Mouse (Mus musculus) spleen, embryonic (tissue): ENCODE data around the gene Nr6a1.

Source experiments
- CTCF ChIA-PET: fragments of 350-600 bp; sonication (Branson Sonifier 250); formaldehyde crosslinking; loops from one replicate; lab custom pipeline; 2022; lab: Charles Lee

Gene Nr6a1

DNA sequence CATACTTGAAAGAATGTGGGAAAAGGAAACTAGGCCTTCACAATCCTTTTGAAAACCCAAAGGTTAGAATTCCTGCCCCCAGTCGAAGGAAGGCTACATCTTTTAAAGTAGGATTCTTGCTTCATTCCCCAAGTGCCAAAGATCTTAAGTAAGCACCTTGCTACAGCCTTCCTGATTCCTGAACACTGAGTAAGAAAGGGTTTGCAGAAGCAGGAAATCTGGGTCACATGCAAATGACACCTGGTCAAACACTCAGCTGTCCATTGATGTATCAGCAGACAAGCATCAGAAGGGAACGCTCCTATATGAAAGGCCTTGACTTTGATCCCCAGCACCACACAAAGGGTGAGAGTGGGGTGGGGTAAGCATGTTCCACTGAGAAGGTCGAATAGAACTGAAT lies 142.4 kb downstream of the Nr6a1 start:
- CTCF ChIA-PET, result no interaction called here

DNA sequence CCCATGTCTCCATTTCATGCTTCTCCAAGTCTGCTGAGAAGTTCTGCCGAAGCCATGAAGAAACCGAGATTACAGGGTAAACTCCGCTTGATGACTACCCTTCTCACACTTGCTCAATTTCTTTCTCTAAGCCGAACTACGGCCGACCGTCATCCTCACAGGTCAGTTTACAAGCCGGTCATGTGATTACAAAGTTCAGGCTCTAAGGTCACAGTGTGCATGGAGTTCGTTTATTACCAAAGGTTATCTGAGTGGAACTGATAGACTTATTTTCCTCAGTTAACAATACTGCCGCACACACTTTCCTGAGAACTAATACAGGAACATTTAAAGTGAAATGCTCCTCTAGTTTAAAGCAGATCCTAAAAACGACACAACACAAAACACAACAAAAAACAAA lies 143.1 kb downstream of the Nr6a1 start:
- CTCF ChIA-PET, result no interaction called here

DNA sequence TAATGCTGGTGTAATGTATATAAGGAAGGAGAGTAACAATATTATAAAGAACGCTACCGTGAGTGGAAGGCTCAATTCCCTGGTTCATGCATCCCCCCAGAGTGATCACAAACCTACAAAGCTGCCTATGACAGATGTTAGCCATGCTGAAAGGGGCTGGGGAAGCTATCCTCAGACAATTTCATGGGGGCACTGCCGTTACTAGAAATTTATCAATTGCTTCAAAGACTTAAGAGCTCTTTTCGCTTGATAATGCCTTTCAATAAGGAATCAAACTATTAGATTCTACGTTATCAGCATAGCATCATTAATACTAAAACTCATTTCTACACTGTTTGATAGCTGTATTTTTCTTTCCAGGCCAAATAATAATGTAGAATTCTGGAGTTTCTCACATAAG lies 144.1 kb downstream of the Nr6a1 start:
- CTCF ChIA-PET, result no interaction called here

DNA sequence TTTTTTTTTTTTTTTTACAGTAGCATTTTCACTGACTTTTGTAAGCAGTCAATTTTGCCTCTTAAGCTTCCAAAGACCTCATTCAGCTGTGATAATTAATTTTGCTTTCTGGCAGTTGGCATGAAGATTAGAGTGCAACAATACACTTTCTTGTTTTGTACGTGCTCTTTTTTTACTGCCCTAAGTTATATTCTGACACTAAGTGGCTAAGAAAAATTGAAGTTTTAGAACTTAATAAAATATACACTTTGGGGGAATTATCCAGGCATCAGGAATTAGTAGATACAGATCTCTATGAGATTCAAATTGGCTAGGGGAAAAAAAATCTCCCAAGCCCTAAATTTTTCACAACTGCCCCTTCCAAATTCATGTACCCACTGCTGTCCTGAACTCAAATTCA lies 144.8 kb downstream of the Nr6a1 start:
- CTCF ChIA-PET, result interaction anchor here (0.6 kb wide), 1 partner anchor 333 kb away, joined by 3 read pairs; no protein-coding TSS in a partner anchor

DNA sequence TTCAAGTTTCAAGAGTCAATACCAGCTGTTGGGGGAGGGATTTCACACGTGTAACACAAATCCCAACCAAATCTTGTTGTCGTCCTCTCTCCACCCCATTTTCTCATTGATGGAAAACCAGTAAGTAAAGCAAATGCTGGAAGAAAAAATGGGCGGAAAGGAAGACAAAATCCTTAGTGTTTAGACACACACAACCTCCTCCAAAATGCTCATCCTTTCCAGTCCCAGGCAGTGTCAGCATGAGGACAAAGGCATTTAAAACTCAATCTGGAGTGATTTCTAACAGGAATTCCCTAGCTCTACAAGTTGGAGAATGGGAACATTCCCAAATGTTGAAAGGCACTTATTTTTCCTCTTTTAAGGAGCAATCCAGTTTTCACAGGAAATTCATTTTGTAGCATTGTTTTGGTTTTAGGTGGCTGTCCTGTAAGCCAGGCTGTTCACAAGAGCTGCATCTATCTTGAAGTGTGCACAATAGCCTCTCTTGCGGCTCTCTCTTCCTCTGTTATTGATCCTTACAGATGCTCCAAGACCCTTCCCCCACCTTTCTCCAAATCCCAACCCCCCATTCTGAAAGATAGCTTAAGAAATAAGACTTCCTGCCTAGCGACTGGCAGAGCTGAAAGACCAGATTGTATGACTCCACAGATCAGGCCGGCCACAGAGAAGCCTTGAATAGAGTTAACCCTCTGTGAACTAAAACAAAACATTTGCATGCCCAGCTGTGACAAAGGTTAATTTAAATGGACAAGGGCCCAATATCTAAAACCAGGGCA lies 145.4 kb downstream of the Nr6a1 start:
- CTCF ChIA-PET, result interaction anchor here (0.6 kb wide), 1 partner anchor 332 kb away, joined by 3 read pairs; no protein-coding TSS in a partner anchor

DNA sequence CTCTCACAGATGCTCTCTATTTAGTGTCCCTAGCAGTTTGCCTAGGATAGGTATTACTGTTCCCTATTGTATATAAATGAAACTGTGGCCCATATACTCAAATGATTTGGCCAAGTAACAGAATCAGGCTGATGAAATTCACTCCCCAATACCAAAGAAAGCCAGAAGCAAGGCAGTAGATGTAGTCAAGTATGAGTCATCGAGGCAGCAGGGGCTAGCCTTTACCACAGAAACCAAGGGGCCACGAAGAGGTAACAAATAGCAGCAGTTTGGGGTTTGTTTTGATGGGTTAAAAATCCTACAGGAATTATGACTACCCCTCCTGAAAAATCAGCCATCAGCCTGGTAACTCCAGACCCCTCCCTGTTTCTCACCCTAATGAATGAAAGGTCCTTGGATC lies 147.5 kb downstream of the Nr6a1 start:
- CTCF ChIA-PET, result no interaction called here

DNA sequence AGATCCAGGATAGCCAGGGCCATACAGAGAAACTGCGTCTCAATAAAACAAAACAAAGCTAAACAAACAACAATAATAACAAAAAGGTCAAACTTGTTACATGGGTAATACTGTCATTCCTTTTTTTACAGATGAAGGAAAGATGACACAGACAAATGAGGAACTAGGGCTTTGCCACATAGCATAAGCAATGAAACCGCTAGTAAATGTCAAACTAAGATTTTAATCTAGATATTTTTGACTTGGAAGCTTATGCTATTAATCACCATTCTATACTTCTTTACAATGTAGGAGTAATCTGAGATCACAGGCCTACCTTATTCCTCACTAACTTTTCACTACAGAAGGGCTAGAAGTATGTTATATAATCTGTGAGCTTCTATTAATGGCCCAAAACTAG lies 150.2 kb downstream of the Nr6a1 start:
- CTCF ChIA-PET, result no interaction called here

DNA sequence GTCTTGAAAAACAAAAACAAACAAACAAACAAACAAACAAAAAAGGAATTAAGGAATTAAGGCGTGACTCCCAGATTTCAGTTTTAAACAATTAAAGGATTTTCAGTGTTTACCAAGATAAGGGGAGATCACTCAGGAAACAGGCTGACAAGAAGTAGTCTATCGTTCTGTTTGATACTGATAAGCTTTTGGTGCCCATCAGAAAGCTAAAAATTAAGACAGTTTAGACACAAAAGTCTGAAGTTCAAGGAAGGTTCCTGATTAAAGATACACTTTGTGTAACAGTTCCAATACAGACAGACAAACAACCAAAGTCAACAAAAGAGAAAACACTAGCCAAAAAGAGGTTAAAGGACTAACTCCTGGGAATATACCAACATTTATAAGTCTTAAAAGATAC lies 152.6 kb downstream of the Nr6a1 start:
- CTCF ChIA-PET, result interaction anchor here (0.6 kb wide), 1 partner anchor 69 kb away, joined by 3 read pairs; no protein-coding TSS in a partner anchor

DNA sequence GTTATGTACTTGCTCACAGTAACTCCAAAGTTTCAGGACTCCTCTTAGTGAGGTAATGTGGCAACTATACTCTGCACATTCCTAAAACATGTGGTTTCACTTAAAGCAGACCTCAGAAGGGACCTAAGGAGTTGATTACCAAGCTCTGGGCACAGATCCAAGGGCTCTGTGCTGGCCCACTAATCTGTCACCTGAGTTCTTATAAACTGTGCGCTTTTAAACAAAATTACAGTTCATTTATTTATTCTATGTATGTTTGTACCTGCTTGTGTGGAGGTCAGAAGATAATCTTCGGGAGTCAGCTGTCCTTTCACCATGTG lies 156.1 kb downstream of the Nr6a1 start:
- CTCF ChIA-PET, result no interaction called here

DNA sequence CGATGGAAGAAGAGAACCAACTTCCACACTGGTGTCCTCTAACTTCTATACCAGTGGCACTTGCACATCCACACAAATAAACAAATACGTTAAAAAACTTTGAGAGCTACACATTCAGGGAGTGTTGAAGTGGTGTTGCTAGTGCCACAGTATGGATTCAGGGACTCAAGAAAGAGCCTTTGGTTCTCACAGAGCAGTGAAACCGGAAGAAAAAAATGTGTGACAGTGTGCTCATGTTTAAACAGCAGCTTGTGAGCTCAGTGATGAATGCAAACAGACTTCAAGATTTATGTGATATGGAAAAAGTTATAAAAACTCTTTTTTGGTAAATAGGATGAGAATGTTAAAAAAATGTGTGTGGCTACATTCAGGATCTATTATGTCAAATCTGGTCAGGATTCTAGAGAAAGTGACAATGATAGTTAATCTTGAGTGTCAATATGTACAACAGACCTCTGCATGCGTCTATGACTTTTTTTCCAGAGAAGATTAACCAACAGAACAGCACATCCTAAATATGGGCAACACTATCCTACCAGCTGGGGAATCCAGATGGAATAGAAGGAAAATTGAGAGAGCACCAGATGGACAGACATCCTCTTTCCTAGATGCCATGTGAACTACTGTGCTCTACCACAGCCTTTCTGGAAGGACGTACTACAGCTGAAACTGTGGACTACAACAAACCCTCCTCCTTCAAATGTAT lies 156.6 kb downstream of the Nr6a1 start:
- CTCF ChIA-PET, result interaction anchor here (0.5 kb wide), 1 partner anchor 263 kb away, joined by 3 read pairs; no protein-coding TSS in a partner anchor

DNA sequence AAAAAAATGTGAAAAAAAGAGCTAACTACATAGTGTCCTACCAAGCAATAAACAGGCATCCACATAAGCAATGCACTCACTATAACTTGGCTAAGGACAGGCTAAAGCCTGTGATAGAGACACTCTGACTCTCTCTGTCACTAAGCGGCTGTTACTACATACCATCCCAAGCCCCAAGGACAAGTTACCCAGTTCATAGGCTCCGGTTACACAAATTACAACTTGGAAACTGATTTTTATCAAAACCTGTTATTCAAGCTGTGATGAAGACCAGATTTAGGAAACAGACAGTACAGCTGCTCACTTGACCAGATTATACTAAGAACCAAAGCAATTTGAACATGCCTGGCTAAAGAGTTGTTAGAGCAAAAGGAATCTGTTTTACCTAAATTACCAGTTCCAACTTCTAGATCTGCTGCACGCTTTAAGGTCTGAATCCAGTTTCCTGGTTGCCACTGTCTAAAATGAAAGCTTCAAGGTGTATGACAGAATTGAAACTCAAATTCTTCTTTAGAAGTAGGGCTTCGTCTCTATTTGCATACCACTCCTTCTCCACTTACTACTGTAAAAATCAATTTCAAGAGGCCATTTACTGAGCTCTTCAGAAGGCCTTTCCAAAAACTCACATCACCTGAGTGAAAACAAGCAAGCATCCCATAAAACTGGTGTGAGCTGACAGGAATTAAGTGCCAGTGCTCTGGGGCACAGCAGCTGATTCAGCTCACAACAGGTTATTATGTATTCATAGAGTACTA lies 160.1 kb downstream of the Nr6a1 start:
- CTCF ChIA-PET, result no interaction called here

DNA sequence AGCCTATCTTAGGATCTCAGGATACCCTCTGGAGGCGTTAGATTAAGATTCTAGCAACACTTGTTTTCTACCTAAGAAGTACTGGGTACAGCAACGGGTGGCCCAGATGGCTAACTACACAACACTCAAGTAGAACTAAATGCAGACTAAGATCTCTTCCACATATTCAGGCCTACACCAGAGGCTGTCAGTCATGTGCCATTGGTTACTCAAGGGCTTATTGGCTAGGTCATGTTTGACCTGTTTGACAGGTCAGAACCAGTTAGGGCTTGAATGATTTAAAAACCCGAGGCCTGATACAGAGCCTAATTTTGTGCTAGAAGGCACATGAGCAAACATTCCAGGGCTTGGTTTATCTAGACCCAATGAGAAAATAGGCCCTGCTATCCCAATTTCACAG lies 187.6 kb downstream of the Nr6a1 start:
- CTCF ChIA-PET, result no interaction called here

DNA sequence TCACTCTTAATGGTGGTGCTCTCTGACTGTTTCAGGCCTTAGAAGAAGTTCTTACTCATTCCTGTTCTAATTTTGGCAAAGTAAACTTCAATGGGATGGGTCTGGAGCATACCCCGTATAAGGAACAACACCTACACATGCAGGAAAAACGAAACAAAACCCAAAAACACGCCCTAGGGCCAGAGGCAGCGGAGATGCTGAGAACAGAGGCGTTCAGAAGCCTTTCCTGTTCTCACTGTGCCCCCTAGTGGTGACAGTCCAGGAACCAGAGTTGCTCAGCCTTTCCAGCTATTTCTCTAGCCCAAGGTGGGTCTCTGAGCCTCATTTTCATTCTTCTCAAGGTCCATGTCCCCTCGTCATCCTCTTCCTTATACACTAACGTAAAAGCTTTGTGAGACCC lies 188.1 kb downstream of the Nr6a1 start:
- CTCF ChIA-PET, result no interaction called here

DNA sequence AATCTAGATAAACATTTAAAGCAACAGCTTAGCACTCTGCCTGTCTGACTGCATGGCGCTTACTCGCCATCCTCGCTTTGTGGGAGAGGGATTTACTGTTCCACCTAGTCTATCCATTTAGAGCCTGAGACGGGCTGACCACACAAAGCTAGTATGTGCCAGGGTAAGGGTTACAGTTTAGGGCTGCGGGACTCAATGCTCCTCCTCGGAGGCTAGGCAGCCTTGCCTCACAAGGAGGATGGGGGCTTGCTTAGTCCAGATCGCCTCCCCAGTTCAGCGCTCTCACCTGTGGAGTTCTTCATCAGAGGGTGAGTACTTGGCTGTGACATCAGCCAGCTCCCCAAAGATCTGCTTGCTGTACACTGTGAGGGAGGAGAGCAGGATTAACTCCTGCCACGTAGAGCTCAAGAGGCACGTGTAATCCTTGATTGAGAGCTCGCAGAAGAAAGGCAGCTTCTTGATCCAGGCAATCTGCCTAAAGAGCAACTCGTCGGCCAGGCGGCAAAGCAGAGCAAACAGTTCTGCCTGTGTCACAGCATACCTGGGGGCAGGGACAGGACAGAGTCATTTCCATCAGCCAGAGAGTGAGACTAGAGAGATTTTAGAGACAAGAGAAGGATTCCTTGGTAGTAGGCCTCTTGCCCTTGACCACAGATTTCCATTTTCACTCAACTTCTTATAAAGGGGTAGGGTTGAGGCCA lies 188.7 kb downstream of the Nr6a1 start:
- CTCF ChIA-PET, result no interaction called here

DNA sequence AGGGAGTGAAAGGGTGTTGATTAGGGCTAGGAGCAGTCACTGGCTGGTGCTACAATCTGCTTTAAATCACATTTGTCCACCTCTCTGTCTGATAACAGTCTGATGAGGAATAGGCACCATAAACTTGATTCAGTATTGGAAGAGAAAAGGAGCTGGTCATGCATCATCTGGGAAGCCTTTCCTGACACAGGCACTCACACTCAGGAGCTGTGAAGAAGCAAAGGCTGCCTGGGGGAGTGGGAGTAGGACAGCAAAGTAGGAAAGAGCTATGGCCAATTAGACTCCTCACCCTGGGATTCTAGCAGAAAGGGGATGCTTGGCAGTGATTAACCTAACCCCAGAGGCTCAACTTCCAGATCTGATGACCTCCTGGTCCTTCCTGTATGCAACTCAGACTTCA lies 191.7 kb downstream of the Nr6a1 start:
- CTCF ChIA-PET, result no interaction called here

DNA sequence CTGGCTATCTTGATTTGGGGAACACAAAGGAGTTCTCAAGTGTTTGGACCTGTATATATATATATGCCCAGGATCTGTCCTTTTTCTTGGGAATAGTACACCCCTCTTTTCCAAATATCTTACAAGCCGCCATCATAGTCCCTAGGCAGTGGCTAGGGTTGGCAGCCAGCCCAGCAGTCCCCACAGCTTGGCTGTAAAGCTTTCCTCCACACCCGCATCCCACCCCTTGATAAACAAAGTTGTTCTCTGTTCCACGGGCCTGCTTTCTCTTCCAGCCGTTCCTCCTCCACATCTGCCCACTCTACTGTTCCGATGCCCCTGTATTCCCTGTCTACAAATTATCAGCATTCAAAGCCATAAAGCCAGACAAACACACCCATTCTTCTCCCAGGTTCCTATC lies 192.8 kb downstream of the Nr6a1 start:
- CTCF ChIA-PET, result no interaction called here

DNA sequence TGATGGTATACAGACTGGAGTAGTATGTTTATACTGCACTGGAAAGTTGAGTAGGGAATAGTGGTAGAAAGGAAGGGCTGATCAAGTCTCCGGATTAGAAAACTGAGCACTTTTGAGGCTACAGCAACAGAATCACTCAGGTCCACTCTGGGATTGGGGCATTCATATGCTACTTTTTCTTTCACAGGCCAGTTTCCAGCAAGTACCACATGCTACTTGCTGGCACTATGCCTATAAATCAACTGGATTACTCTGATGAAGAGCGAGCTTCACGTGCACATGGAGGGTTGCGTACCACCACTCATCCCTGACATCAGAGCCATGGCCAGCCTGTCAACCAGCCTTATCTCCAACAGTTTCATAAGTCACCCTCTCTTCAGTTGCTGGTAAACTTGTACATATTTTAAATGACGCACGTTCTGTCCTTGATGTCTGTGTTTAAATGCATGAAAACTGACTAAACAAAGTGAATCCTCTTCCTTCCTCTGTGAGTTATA lies 197.1 kb downstream of the Nr6a1 start:
- CTCF ChIA-PET, result no interaction called here

DNA sequence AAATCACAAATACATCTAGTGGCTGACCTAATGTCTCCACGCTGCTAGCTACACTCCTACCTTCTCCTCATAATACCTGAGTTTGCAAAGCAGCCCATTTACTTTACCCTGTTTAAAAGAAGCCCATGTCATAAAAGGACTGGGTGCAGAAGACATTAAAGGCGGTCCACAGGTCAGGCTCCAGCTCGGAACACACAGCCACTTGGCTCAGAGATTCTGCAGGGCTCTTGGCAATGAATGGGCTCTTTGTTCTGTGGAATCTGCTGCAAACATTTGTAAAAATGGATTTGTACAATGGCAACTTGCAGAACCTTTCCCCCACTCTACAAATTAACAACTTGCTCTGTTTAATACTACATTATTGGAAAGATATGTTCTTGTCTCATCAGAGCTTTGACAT lies 202.1 kb downstream of the Nr6a1 start:
- CTCF ChIA-PET, result no interaction called here

DNA sequence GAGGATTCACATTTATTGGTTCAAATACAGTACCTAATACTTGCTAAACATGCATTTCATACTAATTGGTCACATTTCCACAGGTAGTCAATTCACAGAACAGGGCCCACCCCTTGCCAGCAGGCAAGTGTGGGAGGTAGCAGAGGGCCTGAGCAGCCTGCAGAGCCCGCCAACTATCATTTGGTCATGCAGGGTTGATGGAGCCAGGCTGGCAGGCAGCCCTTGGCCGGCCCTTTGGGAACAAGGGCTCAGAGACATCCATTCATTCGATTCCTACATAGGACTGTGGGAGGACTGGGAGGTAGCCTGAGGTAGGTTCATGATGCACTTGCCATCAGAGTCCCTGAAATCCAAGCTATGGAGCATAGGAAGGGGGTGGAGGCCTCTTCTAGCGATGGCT lies 204.1 kb downstream of the Nr6a1 start:
- CTCF ChIA-PET, result no interaction called here

DNA sequence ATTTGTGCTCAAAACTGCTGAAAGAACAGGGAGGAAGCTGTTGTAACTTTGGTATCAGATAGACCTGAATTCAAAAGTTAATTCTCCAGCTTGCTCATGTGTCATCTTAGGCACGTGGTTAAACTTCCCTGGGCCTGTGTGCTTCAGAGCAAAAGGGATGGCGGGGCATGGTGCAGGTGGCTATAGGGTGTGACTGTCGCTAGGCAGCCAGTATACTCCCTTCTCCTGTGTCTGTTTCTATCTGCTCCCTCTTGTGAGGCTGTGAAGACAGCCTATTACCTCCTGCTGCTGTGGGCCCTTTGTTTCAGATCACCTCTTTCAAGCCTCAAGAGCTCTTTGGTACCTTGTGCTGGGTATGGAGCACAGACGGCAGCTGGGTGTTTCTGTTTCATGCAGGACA lies 205.4 kb downstream of the Nr6a1 start:
- CTCF ChIA-PET, result no interaction called here

DNA sequence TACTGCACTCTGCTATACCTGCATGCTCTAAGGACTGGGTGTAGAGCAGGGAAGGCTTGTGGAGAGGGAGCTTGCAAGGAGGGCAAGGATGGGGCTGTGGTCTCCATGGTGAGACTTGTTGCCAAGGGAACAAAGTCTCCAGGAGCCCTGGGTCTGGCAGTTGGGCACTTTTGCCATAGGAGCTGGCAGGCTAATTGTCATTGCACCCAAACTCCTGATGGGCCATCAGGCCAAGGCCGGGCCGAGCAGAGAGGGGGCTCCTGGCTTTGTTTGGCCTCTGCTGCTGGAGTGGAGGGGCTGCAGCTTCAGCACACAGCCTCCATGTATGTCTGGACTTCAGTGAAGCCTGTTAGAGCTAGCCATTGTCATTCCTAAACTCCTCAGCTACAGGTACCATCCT lies 206.8 kb downstream of the Nr6a1 start:
- CTCF ChIA-PET, result no interaction called here

DNA sequence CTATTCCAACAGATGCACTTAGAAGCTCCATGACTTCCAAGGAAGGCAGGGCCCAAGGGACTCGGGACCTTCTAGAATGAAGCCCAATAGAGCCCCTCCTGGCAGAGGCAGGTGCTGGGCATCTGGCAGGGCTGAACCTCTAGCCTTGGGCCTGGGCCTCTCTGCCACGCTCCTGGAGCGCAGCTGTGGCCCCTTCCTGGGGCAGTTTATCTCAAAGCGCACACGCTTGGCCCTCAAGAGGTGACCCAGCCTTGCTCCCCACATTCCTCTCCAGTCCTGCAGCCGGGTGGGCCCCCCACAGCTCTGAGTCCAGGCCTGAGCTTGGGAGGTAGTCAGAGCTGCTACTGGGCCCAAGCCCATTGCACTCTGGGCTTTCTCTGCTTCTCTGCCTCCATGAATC lies 208.1 kb downstream of the Nr6a1 start:
- CTCF ChIA-PET, result no interaction called here
